Mouse (Mus musculus) C3H10T1/2 (cell line): Measurements from ENCODE around the gene Gm20931. TPM values are rescaled to one million over a fixed set of nuclear protein-coding genes. Genes with fewer than 3 reads are reported as not detected.

Experiments
- polyA plus RNA-seq, 2 experiments: library from polyadenylated mRNA; unstranded; fragments of >200 nt; fragmentation: generic; extraction: Trizol; gene quantifications; one replicate each; pipeline ENCODE4 v1.2.1; 2012; ENCODE audit warnings: missing spikeins in 2 of 2

Gene Gm20931
- not detected for polyA plus RNA-seq

GRCm38 (mm10) chrY:55213420-55213819 is at the start of gene Gm20931:
Gene Gm20931, plus strand, starts transcription at chrY:55213720.

